Mouse (Mus musculus) mature B cell (primary cell): Measurements from ENCODE around the gene Kcna7.

Experiments
- in situ Hi-C: fragments of 300-500 bp; cut with MboI; formaldehyde crosslinking; loops from 2 replicates; pipeline ENCODE4 v1.14.3; 2019

Gene Kcna7

DNA sequence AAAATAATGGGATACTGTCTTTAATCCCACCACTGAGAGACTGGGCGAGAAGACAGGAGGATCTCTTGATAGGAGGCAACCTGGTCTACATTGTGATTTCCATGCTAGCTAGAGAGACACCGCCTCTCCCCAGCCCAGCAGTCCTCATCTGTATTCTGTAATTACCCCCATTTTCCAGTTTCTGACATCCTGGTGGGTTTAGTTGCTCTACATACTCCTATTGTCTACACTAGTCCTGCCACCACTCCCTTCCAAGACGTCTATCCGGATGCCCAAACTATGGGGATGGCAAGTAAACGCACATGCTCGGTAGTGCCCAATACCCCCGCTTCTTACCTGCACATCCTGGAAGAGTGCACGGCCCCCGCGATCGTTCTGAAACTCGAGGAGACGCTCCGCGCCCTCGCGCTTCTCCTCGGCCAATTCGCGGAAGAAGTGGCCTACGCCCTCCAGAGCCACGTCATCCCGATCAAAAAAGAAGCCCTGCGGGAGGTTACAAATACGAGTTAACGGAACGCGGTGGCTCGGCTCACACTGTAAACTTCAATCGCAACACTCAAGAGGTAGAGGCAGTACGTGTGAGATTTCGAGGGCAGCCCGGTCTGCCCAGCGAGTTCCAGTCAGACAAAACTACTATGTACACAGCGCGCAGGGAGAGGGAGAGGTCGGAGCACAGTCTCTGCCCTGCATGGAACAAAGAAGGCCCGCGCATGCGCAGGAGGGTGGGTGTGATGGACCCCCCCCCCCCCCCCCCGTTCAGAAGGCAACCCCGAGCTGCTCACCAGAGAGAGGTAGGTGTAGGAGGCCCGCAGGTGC is 53.5 kb downstream of the Kcna7 start:
- in situ Hi-C loops = no loop called here
